Mouse (Mus musculus): ENCODE measurements around the gene Tomm6. TPM values are rescaled to one million over a fixed set of nuclear protein-coding genes. Genes with fewer than 3 reads are reported as not detected.
"Not testable (repeated sequence)": the region's sequence is repeated elsewhere in the genome, so short reads cannot be mapped to it uniquely, and the experiment has no call there.

The Tomm6 gene
- total RNA-seq, 2 experiments from 2014 or later: 209 to 222 TPM

DNA sequence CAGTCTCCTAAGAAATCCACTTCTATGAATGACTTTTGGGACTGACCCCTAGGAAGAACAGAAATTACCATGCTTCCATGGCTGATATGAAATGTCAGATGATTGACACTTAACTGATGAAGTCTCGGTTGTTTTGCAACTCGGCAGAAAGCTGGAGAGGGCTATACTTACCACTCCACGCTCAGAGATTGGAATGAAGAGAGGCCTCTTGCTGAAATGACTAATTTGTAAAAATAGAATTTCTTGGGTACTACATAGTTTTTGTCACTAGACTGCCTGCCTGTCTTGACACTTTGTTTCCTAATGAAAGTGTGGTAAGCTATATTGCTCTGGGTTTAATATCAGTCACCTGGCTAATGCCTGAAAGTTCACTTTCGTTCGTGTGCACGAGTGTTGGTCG, 23.7 kb downstream of the Tomm6 start:
- intact Hi-C loops (cut with DNase I): no loop called here
- DNase-seq (ENCODE audit: extremely low spot score in 1 of 2, low spot score in 2 of 2): no peak

DNA sequence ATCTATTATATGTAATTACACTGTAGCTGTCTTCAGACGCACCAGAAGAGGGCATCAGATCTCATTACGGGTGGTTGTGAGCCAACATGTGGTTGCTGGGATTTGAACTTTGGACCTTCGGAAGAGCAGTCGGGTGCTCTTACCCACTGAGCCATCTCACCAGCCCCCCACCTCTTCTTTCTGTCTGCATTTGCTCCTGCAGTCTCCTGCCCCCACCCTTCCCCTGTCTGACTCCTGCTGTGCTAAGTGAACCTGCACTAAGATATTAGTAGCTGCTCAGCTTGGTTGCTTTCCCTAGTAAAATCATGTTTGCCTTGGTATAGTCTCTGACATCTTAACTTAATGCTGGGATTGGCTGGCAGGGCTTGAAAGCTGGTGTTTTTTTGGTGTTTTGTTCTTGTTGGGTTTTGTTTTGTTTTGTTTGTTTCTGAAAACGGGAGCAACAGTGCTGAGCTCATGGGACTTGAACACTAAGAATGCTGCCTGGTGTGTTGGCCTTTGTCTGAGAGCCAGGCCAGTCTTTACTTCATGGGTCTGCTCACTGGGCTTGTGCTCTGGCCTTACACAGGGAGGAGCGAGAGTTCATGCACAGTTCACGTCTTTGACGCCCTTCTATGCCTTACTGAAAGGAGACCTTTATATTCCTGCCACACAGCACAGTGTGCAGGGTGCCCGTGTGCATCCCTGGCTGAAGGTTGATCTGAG, 25.0 kb downstream of the Tomm6 start:
- no peak for DNase-seq (ENCODE audit: extremely low spot score in 1 of 2, low spot score in 2 of 2)
- intact Hi-C loops (cut with DNase I): no loop called here

GRCm38 (mm10) chr17:47658741-47659243, 29.4 kb downstream of the Tomm6 start:
- intact Hi-C loops (cut with DNase I): no loop called here
- no peak for DNase-seq (ENCODE audit: extremely low spot score in 1 of 2, low spot score in 2 of 2)

DNA sequence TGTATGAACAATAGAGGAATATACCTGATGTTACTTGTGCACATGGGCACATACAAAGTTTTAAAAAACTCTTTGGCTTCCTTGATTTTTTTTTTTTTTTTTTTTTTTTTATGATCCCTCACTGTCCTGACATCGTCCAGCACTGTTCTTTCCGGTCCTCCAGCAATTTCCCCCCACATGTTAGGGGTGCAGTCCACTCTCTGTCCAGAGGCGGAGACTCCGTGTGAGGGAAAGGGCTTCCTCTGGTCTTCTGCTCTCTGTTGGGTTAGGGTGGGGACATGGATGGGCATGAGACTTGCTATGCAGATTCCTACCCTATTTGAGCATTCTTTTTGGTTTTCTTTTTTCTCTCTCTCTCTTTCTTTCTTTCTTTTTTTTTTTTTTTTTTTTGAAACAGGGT, 30.3 kb downstream of the Tomm6 start:
- intact Hi-C loops (cut with DNase I): no loop called here

GRCm38 (mm10) chr17:47655697-47656096, 32.5 kb downstream of the Tomm6 start:
- no peak for DNase-seq (ENCODE audit: extremely low spot score in 1 of 2, low spot score in 2 of 2)
- intact Hi-C loops (cut with DNase I): no loop called here

More for the DNA sequence above, 30.3 kb downstream of the Tomm6 start:
- DNase-seq (ENCODE audit: extremely low spot score in 1 of 2, low spot score in 2 of 2): no peak

GRCm38 (mm10) chr17:47654346-47654745, 33.8 kb downstream of the Tomm6 start:
- DNase-seq (ENCODE audit: extremely low spot score in 1 of 2, low spot score in 2 of 2); intact Hi-C loops (cut with DNase I): not testable (repeated sequence)

GRCm38 (mm10) chr17:47651953-47652352, 36.2 kb downstream of the Tomm6 start:
- DNase-seq (ENCODE audit: extremely low spot score in 1 of 2, low spot score in 2 of 2): no peak
- intact Hi-C loops (cut with DNase I): no loop called here

DNA sequence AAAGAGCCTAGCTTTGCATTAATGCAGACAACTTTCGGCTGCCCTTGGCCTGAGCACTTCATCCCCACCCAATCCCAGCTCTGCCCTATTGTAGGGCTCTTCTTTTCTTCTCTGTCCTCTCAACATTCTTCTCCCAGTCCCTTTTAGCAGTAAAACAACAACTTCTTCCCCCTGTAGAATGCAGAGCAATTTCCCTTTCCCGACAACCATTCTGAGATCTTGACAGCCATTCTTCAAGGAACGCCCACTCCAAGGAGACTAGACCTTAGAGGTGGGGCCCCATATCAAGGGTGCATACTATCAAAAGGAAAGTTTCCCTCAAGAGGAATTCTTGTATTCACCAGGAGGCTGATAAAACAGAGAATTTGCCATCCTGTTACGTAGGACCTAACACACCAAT, 39.2 kb downstream of the Tomm6 start:
- intact Hi-C loops (cut with DNase I): no loop called here
- no peak for DNase-seq (ENCODE audit: extremely low spot score in 1 of 2, low spot score in 2 of 2)

- DNase-seq (ENCODE audit: extremely low spot score in 1 of 2, low spot score in 2 of 2): peak; percentile 29 to 74
- intact Hi-C loops (cut with DNase I): no loop called here
Observed at GRCm38 (mm10) chr17:47646683-47647082, 41.5 kb downstream of the Tomm6 start.

DNA sequence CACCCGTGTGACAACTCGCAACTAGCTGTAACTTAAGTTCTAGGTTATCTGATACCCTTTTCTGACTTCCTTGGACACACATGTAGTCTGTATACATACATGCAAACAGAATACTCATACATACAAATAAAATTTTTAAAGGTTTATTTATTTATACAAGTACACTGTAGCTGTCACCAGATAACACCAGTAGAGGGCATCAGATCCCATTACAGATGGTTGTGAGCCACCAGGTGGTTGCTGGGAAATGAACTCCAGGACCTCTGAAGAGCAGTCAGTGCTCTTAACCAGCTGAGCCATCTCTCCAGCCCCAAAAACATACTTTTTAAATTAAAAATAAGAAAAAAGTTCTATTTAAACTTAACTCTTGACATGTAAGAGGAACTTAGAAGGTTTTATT, 45.2 kb downstream of the Tomm6 start:
- no peak for DNase-seq (ENCODE audit: extremely low spot score in 1 of 2, low spot score in 2 of 2)
- intact Hi-C loops (cut with DNase I): no loop called here

Other genes with a start within 250 kb of the Tomm6 start
- 10 to 100 TPM; 13.8 to 14.3 TPM for gene Taf8, start 186.1 kb downstream of the Tomm6 start, total RNA-seq (2021)
- gene Ccnd3, start 183.3 kb downstream of the Tomm6 start, total RNA-seq (2021): 10 to 100 TPM; 24.5 to 26.7 TPM
- 10 to 100 TPM; 25.2 to 25.3 TPM for gene Bysl, start 76.9 kb downstream of the Tomm6 start, total RNA-seq (2021)
- gene Med20, start 76.8 kb downstream of the Tomm6 start, total RNA-seq (2021): 10 to 100 TPM; 21.4 to 23.5 TPM
- 1 to 10 TPM; 6.2 to 6.4 TPM for gene Gm20517, start 76.8 kb downstream of the Tomm6 start, total RNA-seq (2021)
- 10 to 100 TPM; 14.8 to 15.1 TPM for gene Usp49, start 57.7 kb downstream of the Tomm6 start, total RNA-seq (2021)
- 10 to 100 TPM; 27.4 to 29.9 TPM for gene Frs3, start 644 bp upstream of the Tomm6 start, total RNA-seq (2021)
- gene Gm21981, start 6.1 kb upstream of the Tomm6 start, total RNA-seq (2021): 1 to 10 TPM; 5.7 to 6.4 TPM
- 1 to 10 TPM; 2.3 to 4.5 TPM for gene Prickle4, start 6.3 kb upstream of the Tomm6 start, total RNA-seq (2021)
- gene Pgc, start 38.5 kb upstream of the Tomm6 start, total RNA-seq (2021): not detected
- gene Tfeb, start 48.6 kb upstream of the Tomm6 start, total RNA-seq (2021): 1 to 10 TPM; 6.1 to 6.2 TPM
- 1 to 10 TPM; 1.5 to 1.7 TPM for gene Mdfi, start 146.3 kb upstream of the Tomm6 start, total RNA-seq (2021)
- 10 to 100 TPM; 52.3 to 53.9 TPM for gene Foxp4, start 236.3 kb upstream of the Tomm6 start, total RNA-seq (2021)

Data from left cerebral cortex, postnatal 10 days (tissue).